ENCODE assay signal across 18 mouse cellular contexts in genomic region chr4:145257751-145258434, GRCm38 (mm10). TPM values are rescaled to one million over a fixed set of nuclear protein-coding genes. Genes with fewer than 3 reads are reported as not detected.
DNase-seq lines count a peak whose midpoint lies in the region; ATAC-seq and TF ChIP-seq lines count a peak whose summit lies in the region.
"Had no signal": no experiment of that assay in that cellular context is flagged by ENCODE, and none has a peak within 500 bp of the region (broad histone marks: within the 10 kb centered on the region; RNA-seq: fewer than 3 reads in every experiment).

No protein-coding gene starts in this region.

- no peaks in the 10 kb centered on the region for H3K79me3 ChIP-seq in C2C12 (ENCODE audit: low read depth)

- H3K27me3 ChIP-seq in kidney, embryonic 16.5 days (ENCODE audit: insufficient read depth, low read length) = no peaks in the 10 kb centered on the region
- no peaks in the 10 kb centered on the region for H3K27me3 ChIP-seq in C2C12 (ENCODE audit: control insufficient read depth, insufficient read depth, insufficient read length)
- H3K27me3 ChIP-seq: embryonic facial prominence, embryonic 15.5 days; hindbrain, embryonic 13.5 days; neural tube, embryonic 13.5 days had no signal

- no peak overlapping the region for H3ac ChIP-seq in C2C12 (ENCODE audit: control insufficient read depth, insufficient read length, low read depth)

- H3K36me3 ChIP-seq in kidney, embryonic 16.5 days (ENCODE audit: insufficient read depth, low read length) = no peaks in the 10 kb centered on the region
- no peaks in the 10 kb centered on the region for H3K36me3 ChIP-seq in C2C12 (ENCODE audit: control insufficient read depth, insufficient read depth)
- H3K36me3 ChIP-seq: embryonic facial prominence, embryonic 15.5 days; hindbrain, embryonic 13.5 days; neural tube, embryonic 13.5 days had no signal

- no peak overlapping the region for H3K27ac ChIP-seq in kidney, embryonic 16.5 days (ENCODE audit: low read length)
- H3K27ac ChIP-seq in brown adipose tissue, adult 24 weeks (replicated peaks; ENCODE audit: low read depth, low read length) = 0 out of 2 replicates have a peak overlapping the region, but pooled peaks have one; percentile 9
- H3K27ac ChIP-seq: embryonic facial prominence, embryonic 15.5 days; hindbrain, embryonic 13.5 days; neural tube, embryonic 13.5 days had no signal

- H3K79me2 ChIP-seq in C2C12 (ENCODE audit: control insufficient read depth, insufficient read depth) = no peaks in the 10 kb centered on the region

- no peak overlapping the region for H3K9ac ChIP-seq in kidney, embryonic 16.5 days (replicated peaks; ENCODE audit: low read length)
- H3K9ac ChIP-seq: embryonic facial prominence, embryonic 15.5 days; forebrain, postnatal 0 days; hindbrain, embryonic 13.5 days; neural tube, embryonic 13.5 days had no signal

- TF ChIP-seq CTCF in C2C12 (IDR thresholded peaks at IDR 0.05; ENCODE audit: control insufficient read depth, insufficient read depth, insufficient read length) = no peak

- H3K4me2 ChIP-seq in kidney, embryonic 16.5 days (replicated peaks; ENCODE audit: low read depth, low read length) = no peak overlapping the region
- H3K4me2 ChIP-seq: embryonic facial prominence, embryonic 15.5 days; hindbrain, embryonic 13.5 days; neural tube, embryonic 13.5 days had no signal

- WGBS in kidney, embryonic 16.5 days = 76% methylated on average over 5 of the region's 5 CpGs

- H3K4me1 ChIP-seq in kidney, embryonic 16.5 days (ENCODE audit: insufficient read depth, low read length) = no peaks in the 10 kb centered on the region
- peaks cover 17% of the 10 kb centered on the region; the same call in 1 of the 2 replicates for H3K4me1 ChIP-seq in brown adipose tissue, adult 24 weeks (ENCODE audit: control insufficient read depth, insufficient read depth, insufficient read length, low read length)
- H3K4me1 ChIP-seq: embryonic facial prominence, embryonic 15.5 days; hindbrain, embryonic 13.5 days had no signal

- no peak overlapping the region for H3K4me3 ChIP-seq in kidney, embryonic 16.5 days (ENCODE audit: low read length)
- H3K4me3 ChIP-seq in C2C12 (ENCODE audit: insufficient read depth, poor library complexity, severe bottlenecking) = no peak overlapping the region
- H3K4me3 ChIP-seq in brown adipose tissue, adult 24 weeks (ENCODE audit: insufficient read depth, low read depth, low read length) = no peak overlapping the region
- H3K4me3 ChIP-seq: embryonic facial prominence, embryonic 15.5 days; hindbrain, embryonic 13.5 days; neural tube, embryonic 13.5 days had no signal

- 0 out of 2 replicates have a peak, but pooled peaks have one; percentile 24 for ATAC-seq in kidney, embryonic 16.5 days (ENCODE audit: low FRiP score, low TSS enrichment)
- ATAC-seq in activated CD4-positive, CD25-positive, alpha-beta regulatory T cell, adult 4 months = no peak
- ATAC-seq: forebrain, postnatal 0 days had no signal

- H3K9me3 ChIP-seq in kidney, embryonic 16.5 days (ENCODE audit: low read length) = no peaks in the 10 kb centered on the region
- H3K9me3 ChIP-seq: embryonic facial prominence, embryonic 15.5 days; hindbrain, embryonic 13.5 days; neural tube, embryonic 13.5 days had no signal

- DNase-seq in kidney, postnatal 36 days = no peak
- peak; percentile 7 for DNase-seq in mesoderm, embryonic 11.5 days (ENCODE audit: low read depth, low spot score)
- DNase-seq in right cerebral cortex, adult 18-20 months = no peak
- DNase-seq in thymus, postnatal 0 days (ENCODE audit: low spot score) = no peak
- DNase-seq: forebrain, postnatal 0 days; gastrocnemius, postnatal 14 days; kidney, adult 11 months; kidney, postnatal 25 days; left cerebral cortex, postnatal 4 days; midbrain, embryonic 14.5 days; spleen, adult 18-20 months had no signal

TF ChIP-seq in C2C12, 6 proteins besides CTCF, POLR2A, EP300 and RAD21:
- TF ChIP-seq MYOD1 (IDR thresholded peaks at IDR 0.05; ENCODE audit: control insufficient read depth, insufficient read length, low read depth) (no peak), MAX (IDR thresholded peaks at IDR 0.05) (peak; percentile 21), CEBPB (IDR thresholded peaks at IDR 0.05; ENCODE audit: low read depth) (peak; percentile 65), MYOG (IDR thresholded peaks at IDR 0.05; ENCODE audit: control insufficient read depth, extremely low read depth, insufficient read length) (no peak), FOSL1 (IDR thresholded peaks at IDR 0.05; ENCODE audit: insufficient read depth, low read length, poor library complexity, severe bottlenecking) (no peak), USF1 (IDR thresholded peaks at IDR 0.05; ENCODE audit: low read depth) (no peak)

RNA-seq across cellular contexts. Expression of gene Tnfrsf1b, which starts 11.2 kb away (rescaled TPM):
- 3.4 and 3.7 TPM in 2 replicates for polyA plus RNA-seq in kidney, embryonic 16.5 days (2015; fragmentation: Nextera tagmentation; extraction: Ambion mirVana)
- polyA plus RNA-seq in C2C12 (2012; fragmentation: generic; extraction: Trizol) = 7.7 TPM
- 2.8 and 3.4 TPM in 2 replicates for polyA plus RNA-seq in brown adipose tissue, adult 24 weeks (2012; ENCODE audit: insufficient read depth, insufficient read length, missing spikeins)
- polyA plus RNA-seq in activated CD4-positive, CD25-positive, alpha-beta regulatory T cell, adult 4 months (2017; shearing (Covaris generic)) = 100 to 1,000 TPM in 1 of 2 experiments, 10 to 100 TPM in 1; 87.9 to 139 TPM
- polyA plus RNA-seq in thymus, postnatal 0 days (2015; fragmentation: Nextera tagmentation; extraction: Ambion mirVana) = 12.5 and 12.9 TPM in 2 replicates

RNA-seq across cellular contexts. Expression of gene Tnfrsf8, which starts 57.1 kb away (rescaled TPM):
- polyA plus RNA-seq in kidney, embryonic 16.5 days (2015; fragmentation: Nextera tagmentation; extraction: Ambion mirVana) = 0.06 TPM in 1 of 2 replicates, not detected in the other
- not detected for polyA plus RNA-seq in C2C12 (2012; fragmentation: generic; extraction: Trizol)
- not detected in 2 replicates for polyA plus RNA-seq in brown adipose tissue, adult 24 weeks (2012; ENCODE audit: insufficient read depth, insufficient read length, missing spikeins)
- polyA plus RNA-seq in activated CD4-positive, CD25-positive, alpha-beta regulatory T cell, adult 4 months (2017; shearing (Covaris generic)) = 10 to 100 TPM in 1 of 2 experiments, 1 to 10 TPM in 1; 6.3 to 14.2 TPM
- polyA plus RNA-seq in thymus, postnatal 0 days (2015; fragmentation: Nextera tagmentation; extraction: Ambion mirVana) = 13.6 and 15.3 TPM in 2 replicates
- polyA plus RNA-seq: neural tube, embryonic 13.5 days had no signal
